Mouse (Mus musculus) stomach, embryonic 14.5 days (tissue): ENCODE results near the gene Itsn1. TPM values are rescaled to one million over a fixed set of nuclear protein-coding genes. Genes with fewer than 3 reads are reported as not detected.

Experiments used
- ATAC-seq: fragments of 200-750 bp; cut with Nextera tagmentation; 2 replicates; pipeline ENCODE4 v1.8.0; 2017; ENCODE audit warnings: low read depth, moderate TSS enrichment; ENCODE audit not compliant: insufficient number of reproducible peaks, insufficient read depth, low FRiP score
- H3K27ac ChIP-seq: fragments of 300-500 bp; sonication (generic); 2 replicates; pipeline ENCODE4 v1.5.1; 2014; ENCODE audit warnings: mild to moderate bottlenecking, low read length, moderate library complexity, mixed read lengths
- H3K27me3 ChIP-seq: fragments of 300-500 bp; sonication (generic); 2 replicates; pipeline ENCODE4 v1.6.1; 2014; ENCODE audit warnings: low read length, control low read depth, mixed read lengths; ENCODE audit not compliant: control insufficient read depth, insufficient read depth
- H3K36me3 ChIP-seq: fragments of 300-500 bp; sonication (generic); 2 replicates; pipeline ENCODE4 v1.6.1; 2014; ENCODE audit warnings: mild to moderate bottlenecking, control low read depth, low read length, moderate library complexity, mixed read lengths; ENCODE audit not compliant: control insufficient read depth, insufficient read depth
- H3K4me1 ChIP-seq: fragments of 300-500 bp; sonication (generic); 2 replicates; pipeline ENCODE4 v1.6.1; 2014; ENCODE audit warnings: low read length, control low read depth, mixed read lengths; ENCODE audit not compliant: control insufficient read depth, insufficient read depth
- H3K4me2 ChIP-seq: fragments of 300-500 bp; sonication (generic); replicated peaks from 2 replicates; pipeline ENCODE4 v1.6.1; 2014; ENCODE audit warnings: low read depth, low read length, control low read depth
- H3K4me3 ChIP-seq: fragments of 300-500 bp; sonication (generic); 2 replicates; pipeline ENCODE4 v1.5.1; 2014; ENCODE audit warnings: low read depth, low read length, control low read depth
- H3K9ac ChIP-seq: fragments of 300-500 bp; sonication (generic); replicated peaks from 2 replicates; pipeline ENCODE4 v1.6.1; 2014; ENCODE audit warnings: low read depth, mild to moderate bottlenecking, control low read depth, low read length, moderate library complexity, mixed read lengths
- H3K9me3 ChIP-seq: fragments of 300-500 bp; sonication (generic); 2 replicates; pipeline ENCODE4 v1.6.1; 2016; ENCODE audit warnings: low read depth, low read length, control low read depth; ENCODE audit not compliant: control insufficient read depth
- WGBS: fragments of 180-500 bp; shearing (Covaris S2); extraction: QIAGEN DNeasy Blood & Tissue Kit; methylation state at CpG from one replicate; pipeline ENCODE4 v1.1.7; 2014; 5-methylcytosine and 5-hydroxymethylcytosine counted together
- microRNA-seq: library from miRNA; unstranded; fragments of <30 nt; microRNA quantifications from one replicate; pipeline ENCODE4, GENCODE M21; 2016
- polyA plus RNA-seq: library from polyadenylated mRNA; unstranded; fragments of >200 nt; fragmentation: Nextera tagmentation; extraction: Ambion mirVana; gene quantifications from 2 replicates; pipeline ENCODE4 v1.2.1, GENCODE M21; 2014

The Itsn1 gene
- polyA plus RNA-seq, 1 experiment from 2014 or later, result 26.4 TPM

DNA sequence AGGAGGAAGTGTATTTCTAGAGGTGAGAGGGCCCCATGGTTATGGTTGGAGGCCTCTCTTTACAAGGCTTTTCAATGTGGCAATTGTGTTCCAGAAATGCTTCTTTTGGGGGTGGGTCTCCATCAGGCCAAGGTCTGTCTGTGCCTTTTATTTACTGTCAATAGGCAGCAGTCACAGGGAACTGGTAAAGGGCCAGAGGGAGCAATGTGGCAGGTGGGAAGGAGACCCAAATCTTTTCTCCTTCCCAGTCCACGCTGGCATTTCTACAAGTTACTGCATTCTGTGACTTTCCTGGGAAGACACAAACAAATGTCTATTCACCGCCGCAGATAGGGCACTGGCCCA lies 234.4 kb downstream of the Itsn1 start:
- no peaks in the 10 kb centered on the region for H3K27me3 ChIP-seq
- H3K4me1 ChIP-seq, result peaks cover 9% of the 10 kb centered on the region; the same call in 1 of the 2 replicates
- WGBS, result 94% methylated on average over 3 of the region's 3 CpGs
- no peak for ATAC-seq
- no peak overlapping the region for H3K4me3 ChIP-seq
- H3K9me3 ChIP-seq, result peaks cover 4% of the 10 kb centered on the region; the same call in 1 of the 2 replicates
- no peaks in the 10 kb centered on the region for H3K36me3 ChIP-seq
- no peak overlapping the region for H3K27ac ChIP-seq
- no peak overlapping the region for H3K4me2 ChIP-seq
- no peak overlapping the region for H3K9ac ChIP-seq

DNA sequence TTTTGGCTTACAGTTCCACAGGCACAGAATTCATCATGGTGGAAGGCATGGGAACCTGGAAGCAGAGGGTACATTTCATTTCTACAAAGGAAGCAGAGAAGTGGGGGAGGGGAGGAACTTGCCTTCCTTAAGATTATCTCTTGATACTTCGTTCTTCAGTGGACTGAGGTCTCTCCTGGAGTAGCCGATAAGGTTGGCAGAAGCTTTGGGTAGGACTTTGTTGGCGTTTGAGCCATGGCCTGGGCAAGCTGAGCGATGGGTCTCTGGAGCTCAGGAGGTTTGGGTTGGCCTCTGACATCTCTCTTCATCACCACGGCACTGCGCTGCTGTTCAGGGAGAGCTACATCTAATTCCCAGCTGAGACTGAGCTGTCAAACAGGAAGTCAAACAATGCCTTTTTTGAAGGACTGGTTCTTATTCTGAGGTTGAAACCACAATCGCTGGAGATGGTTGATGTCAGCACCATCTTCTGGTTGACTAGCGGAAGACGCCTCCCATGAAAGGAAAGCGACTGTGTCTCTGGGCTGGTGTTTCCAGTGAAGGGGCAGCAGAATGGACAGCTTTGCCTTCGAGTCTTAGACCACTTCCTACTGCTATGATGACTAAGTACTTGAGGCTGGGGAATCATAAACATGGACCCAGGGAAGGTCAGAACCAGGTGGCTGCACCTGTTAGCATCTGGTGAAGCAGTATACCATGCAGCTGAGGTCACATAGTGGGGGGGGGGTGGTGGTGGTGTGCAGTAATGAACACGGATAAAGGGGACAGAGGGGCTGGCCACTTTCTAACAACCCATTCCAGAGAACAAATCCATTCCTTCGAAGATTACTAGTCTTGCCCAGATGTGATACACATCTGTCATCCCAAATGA lies 235.5 kb downstream of the Itsn1 start:
- 76% methylated on average over 13 of the region's 13 CpGs for WGBS
- H3K4me2 ChIP-seq, result no peak overlapping the region
- H3K36me3 ChIP-seq, result no peaks in the 10 kb centered on the region
- no peak overlapping the region for H3K4me3 ChIP-seq
- H3K27ac ChIP-seq, result no peak overlapping the region
- H3K27me3 ChIP-seq, result no peaks in the 10 kb centered on the region
- H3K9me3 ChIP-seq, result peaks cover 4% of the 10 kb centered on the region; the same call in 1 of the 2 replicates
- H3K9ac ChIP-seq, result no peak overlapping the region
- no peak for ATAC-seq
- H3K4me1 ChIP-seq, result peaks cover 9% of the 10 kb centered on the region; the same call in 1 of the 2 replicates

DNA sequence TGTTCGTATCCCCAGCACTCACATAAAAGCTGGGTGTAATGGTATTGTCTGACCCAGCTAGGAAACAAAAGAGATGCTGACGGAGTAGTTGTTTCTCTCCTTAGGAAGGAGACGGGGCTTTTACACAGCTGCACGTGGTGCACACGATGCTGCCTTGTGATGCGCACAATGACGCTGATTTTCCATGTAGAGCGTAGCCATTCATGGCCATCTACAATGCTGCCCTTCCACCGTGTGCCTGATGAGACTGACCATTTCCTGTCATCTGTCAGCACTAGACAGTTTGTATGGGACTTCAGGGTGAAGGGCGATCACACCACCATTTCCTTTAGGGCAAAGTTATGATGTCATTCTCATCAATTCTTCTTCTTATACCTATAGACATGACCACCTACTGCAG lies 239.6 kb downstream of the Itsn1 start:
- WGBS, result 68% methylated on average over 10 of the region's 10 CpGs
- H3K27me3 ChIP-seq, result no peaks in the 10 kb centered on the region
- no peak overlapping the region for H3K27ac ChIP-seq
- no peaks in the 10 kb centered on the region for H3K36me3 ChIP-seq
- H3K4me1 ChIP-seq, result no peaks in the 10 kb centered on the region
- no peak for ATAC-seq
- no peak overlapping the region for H3K4me3 ChIP-seq
- no peak overlapping the region for H3K9ac ChIP-seq
- H3K9me3 ChIP-seq, result no peaks in the 10 kb centered on the region
- no peak overlapping the region for H3K4me2 ChIP-seq

DNA sequence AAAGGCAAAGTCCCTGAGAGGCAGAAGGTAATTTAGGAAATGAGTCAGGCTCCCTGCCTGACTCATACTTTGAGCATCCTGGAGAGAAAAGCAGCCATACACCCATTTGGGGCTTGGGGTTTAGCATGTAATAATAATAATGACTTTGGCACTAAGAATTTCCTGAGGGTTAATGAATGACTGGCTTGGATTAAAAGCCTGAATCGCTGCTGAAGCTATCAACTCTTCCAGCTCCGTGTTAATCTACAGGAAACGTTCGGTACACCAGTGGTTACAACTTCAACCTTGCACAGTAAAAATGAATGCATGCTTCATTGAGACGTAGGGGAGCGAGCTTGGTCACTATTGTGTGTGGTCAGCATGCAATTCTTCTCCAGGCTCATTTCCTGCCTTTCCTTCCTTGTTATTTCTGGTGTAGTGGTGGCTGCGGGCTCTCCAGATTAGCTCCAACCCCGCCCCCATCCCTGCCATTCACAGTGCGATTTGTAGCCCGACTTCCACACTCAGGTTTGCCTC lies 240.5 kb downstream of the Itsn1 start:
- no peak overlapping the region for H3K9ac ChIP-seq
- WGBS, result 55% methylated on average over 10 of the region's 10 CpGs
- H3K27me3 ChIP-seq, result no peaks in the 10 kb centered on the region
- H3K4me2 ChIP-seq, result no peak overlapping the region
- no peaks in the 10 kb centered on the region for H3K9me3 ChIP-seq
- no peaks in the 10 kb centered on the region for H3K36me3 ChIP-seq
- H3K4me3 ChIP-seq, result no peak overlapping the region
- no peak for ATAC-seq
- no peak overlapping the region for H3K27ac ChIP-seq
- no peaks in the 10 kb centered on the region for H3K4me1 ChIP-seq

Small RNA genes within 50 kb of the gene (microRNA-seq; reads per million reads assigned to microRNA genes)
- not detected for gene Gm27773

Other genes starting within 250 kb of the Itsn1 start
- 61.7 and 63.9 TPM in 2 replicates for gene Ifnar1, start 244.0 kb upstream of the Itsn1 start, polyA plus RNA-seq
- gene Ifngr2, start 182.2 kb upstream of the Itsn1 start, polyA plus RNA-seq, result 44.0 and 51.8 TPM in 2 replicates
- gene Tmem50b, start 131.5 kb upstream of the Itsn1 start, polyA plus RNA-seq, result 29.7 and 33.3 TPM in 2 replicates
- gene Dnajc28, start 110.3 kb upstream of the Itsn1 start, polyA plus RNA-seq, result 2.7 and 4.1 TPM in 2 replicates
- gene Gart, start 82.3 kb upstream of the Itsn1 start, polyA plus RNA-seq, result 95.8 and 114 TPM in 2 replicates
- 181 and 182 TPM in 2 replicates for gene Son, start 81.8 kb upstream of the Itsn1 start, polyA plus RNA-seq
- gene Donson, start 40.5 kb upstream of the Itsn1 start, polyA plus RNA-seq, result 22.9 and 26.2 TPM in 2 replicates
- gene Cryzl1, start 306 bp upstream of the Itsn1 start, polyA plus RNA-seq, result 82.1 and 88.9 TPM in 2 replicates